Mouse (Mus musculus) 3134 (cell line): ENCODE measurements around the gene Mrps33.

Experiments
- DNase-seq: peaks from one replicate; pipeline ENCODE4 v3.0.0-alpha.2; 2011; ENCODE audit warnings: low spot score; ENCODE audit not compliant: insufficient read length; ENCODE audit errors: extremely low read depth

Mrps33 gene

DNA sequence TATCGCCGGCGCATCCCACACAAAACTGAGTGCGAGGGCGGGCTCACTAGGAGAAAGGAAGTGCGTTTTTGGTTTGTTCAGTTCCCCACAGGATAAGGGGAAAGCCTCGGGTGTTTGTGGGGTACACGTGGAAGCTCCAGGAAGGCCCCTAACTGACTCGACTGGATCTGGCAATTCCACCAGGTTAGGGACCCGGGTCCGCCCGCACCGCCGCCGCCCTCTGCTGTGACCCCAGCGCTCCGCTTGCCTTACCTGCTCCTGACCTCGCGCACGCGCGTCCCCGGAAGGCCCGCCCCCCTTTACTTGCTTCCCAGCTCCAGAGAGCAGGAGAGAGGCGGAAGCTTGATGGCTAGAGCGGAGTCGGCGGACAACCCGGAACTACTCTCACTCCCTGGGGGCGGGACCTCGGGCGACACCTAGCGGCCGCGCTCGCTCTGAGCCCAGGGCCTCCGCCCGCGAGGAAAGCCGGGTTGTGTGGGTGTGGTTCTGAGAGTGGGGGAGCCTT, at the start of gene Mrps33:
Mrps33 (minus strand) TSS at position 377 of the 505 bp plus-strand sequence.
- peak; percentile 92 for DNase-seq

DNA sequence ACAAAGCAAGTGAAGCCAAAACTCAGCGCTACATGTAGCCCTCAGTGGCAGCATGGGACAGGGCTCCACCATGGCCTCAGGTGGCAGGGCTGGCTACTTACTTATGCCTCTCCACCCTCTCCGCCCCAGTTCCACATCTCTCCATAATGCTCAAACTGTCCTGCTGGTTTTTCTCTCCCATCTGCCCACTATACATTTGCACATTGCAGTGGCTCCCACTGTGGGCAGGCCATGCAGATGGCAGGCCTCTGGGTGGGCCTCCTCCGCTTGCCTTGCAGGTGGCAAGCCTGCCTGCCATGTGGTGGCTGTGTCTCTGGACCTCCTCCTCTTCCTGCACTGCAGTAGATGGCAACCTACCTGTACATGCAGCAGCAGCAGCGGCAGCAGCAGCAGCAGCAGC, 38.9 kb upstream of the Mrps33 start:
- DNase-seq = no peak

DNA sequence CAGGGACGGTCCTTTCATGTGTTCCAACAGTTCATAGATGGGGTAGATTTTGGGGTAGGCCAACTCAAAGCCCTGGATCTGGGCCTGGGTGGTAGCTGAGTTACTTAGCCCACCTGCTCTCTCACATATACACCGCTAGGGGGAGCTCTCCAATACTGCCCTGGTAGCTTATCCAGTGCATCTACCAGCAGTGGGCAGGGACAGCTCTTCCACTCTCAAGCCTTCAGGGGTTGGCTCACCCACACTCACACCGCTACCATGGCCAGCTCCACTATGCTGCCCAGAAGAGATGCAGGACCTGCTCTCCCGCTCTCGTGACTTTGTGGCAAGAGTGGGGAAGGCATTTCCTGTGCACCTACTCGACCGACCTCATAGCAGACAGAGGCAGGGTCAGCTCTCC, 38.0 kb upstream of the Mrps33 start:
- no peak for DNase-seq

DNA sequence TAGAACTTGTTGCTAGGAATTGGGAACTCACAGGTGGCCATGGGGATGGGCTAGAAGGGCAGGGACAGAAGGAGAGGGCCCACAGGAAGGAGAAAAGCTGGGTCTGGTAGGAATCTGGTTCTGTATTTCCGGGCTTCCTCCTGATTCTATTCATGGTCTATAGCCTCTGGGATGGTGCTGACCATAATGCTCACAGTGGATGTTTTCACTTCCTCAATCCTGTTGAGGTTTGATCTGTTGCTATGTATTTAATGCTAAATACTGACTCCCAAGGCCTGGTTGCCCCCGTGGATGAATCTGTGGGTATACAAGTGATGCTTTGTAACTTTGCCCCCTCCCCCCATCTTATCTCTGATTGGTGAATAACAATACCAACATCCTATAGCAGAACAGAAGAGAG, 36.8 kb upstream of the Mrps33 start:
- DNase-seq = no peak

DNA sequence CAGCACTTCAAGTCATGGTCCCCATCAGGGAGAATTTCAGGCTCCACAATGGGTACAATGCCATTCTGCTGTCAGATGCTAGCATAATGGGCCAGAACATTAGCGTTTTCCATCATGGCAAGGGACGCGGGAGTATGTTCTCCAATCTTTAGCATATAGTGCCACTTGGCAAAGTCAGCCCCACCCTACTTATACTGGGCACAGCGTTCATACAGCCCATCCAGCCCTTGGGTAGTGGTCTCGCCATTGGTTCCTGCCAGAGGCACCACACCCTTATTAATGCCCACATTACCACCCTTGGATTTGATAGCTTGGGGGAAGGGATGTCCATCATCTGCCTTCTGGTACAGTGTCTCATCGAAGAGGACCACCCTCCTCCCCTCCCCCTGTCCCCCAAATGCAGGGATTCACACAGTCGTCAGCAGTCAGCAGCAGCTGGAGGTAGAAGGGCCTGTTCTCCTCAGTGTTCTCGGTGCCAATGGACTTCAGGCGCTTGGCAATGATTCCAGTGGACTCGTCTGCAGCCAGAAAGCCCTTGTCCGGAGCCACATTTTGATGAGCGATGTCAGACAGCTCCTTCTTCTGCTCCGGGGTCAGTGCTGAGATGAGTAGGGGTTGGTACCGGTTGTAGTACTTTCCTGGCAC, 33.0 kb upstream of the Mrps33 start:
- no peak for DNase-seq

DNA sequence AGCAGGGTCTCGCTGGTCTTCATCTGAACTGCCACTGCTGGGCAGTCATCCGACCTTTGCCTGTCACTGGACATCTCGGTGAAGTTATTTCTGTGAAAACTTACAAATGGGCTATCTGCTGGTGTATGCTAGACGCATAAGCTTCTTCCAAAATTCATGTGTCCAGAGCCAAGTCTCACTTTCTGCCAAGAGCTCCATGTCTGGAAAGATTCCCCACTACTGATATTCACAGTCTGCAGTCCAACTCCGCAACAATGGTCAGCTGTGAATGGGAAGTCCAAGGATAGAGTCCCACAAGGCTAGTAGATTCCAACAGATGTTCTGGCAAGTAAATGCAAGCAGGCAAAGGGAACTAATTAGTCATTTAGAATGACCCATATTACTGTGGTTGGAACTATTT, 17.9 kb upstream of the Mrps33 start:
- DNase-seq = no peak

DNA sequence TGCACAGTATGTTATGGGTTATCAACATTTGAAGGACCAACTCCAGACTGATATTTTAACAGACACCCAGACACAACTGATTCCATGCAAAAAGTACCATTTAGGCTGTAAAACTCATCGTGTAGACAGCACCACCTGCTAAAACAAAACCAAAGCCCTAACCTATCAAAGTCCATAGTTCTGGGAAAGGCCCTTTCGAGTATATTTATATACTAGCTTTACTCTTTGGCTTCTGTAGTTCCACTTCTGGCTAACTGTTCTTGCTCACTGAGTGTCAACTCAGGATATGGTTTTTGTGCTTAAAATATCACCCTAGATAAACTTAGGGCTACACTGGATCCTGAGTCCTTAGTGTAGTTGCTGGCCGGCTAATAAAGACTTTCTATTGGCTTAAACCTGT, 10.5 kb upstream of the Mrps33 start:
- no peak for DNase-seq

DNA sequence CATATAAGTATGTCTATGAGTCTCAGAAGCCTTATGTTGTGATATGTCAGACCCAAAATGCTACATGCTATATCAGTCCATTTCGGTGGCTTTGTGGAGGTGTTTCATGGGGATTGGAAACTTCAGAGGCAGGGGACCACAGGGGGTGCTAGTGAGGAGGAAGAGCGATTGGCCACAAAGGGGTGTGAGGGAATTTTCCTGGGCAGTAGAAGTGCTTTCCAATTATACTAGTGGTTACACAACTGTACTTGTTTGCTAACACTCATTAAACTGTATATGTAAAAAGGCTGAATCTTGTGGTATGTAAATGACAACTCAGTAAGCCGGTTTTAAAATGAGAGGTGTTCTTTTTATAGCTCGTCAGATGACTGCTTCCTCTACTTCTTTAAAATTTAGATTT, 8.1 kb upstream of the Mrps33 start:
- no peak for DNase-seq

DNA sequence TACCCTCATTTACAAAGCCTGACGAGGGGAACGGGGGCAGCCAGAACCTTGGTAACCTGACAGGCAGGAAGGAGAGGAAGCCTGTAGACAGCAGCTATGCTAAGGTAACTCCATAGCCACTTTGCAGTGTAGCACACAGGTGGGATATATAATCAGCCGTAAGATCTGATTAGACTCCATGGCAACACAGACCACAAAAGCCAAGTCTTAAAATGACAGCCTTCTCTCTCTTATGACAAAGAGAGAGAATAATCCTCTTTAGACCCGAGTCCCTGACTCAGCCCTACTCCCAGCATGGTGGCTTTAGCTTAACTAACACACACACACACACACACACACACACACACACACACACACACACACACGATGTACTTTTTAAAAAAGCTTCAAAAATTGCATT, 2.3 kb downstream of the Mrps33 start:
- DNase-seq = no peak

DNA sequence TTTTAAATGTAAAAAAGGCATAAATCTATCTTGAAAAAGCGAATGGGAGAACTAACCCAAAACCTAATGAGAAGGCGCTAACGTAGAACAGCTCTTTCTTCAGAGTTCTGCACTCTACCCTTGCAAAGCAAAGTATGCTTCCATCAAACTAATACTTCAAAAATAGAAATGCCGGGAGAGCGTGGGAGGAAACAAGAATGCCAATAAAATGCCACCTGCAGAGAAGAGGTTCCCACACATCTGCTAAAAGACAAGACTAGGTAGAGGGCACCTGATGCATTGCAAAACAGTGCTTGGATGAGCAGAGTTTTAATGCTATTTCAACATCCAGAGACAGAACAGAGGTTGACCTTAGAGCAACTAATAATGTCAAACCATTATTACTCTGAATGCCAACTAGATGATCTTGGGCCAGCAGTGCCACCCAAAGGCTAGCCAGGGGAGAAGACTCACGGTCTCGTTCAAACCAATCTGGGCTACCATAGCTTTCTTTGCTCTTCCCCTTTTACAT, 3.7 kb downstream of the Mrps33 start:
- DNase-seq = no peak

DNA sequence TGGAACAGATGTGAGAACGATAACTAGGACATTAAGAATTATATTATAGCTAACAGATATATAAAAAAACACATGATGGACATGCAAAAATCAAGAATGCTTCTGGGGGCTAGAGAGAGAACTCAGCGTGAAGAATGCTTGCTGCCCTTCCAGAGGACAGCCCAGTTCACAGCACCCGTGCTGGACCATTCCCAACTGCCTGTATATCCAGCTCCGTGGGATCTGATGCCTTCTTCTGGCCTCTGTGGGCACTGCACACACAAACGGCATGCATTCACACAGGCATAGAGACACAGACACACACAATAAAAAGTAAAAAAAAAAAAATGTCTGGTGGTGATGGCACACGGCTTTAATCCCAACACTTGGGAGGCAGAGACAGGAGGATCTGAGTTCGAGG, 4.5 kb downstream of the Mrps33 start:
- DNase-seq = no peak

DNA sequence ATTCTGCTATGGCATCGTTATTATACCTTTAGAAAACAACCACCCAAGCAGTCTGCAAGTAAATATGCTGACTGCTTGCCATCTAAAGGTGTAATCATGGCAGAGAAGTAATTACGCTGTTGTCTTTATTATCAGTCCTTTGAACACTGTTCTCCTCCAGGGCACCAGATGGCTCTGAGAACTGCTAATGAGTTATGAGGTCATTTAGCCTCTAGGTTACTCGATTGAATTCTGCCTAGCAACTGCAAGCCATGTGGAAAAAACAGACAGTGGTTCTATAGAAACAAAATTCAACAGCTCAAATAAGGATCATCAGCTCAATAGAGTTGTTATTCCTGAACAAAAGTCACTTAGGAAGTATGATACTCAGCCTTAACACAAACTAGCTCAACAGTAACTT, 4.9 kb downstream of the Mrps33 start:
- DNase-seq = no peak

DNA sequence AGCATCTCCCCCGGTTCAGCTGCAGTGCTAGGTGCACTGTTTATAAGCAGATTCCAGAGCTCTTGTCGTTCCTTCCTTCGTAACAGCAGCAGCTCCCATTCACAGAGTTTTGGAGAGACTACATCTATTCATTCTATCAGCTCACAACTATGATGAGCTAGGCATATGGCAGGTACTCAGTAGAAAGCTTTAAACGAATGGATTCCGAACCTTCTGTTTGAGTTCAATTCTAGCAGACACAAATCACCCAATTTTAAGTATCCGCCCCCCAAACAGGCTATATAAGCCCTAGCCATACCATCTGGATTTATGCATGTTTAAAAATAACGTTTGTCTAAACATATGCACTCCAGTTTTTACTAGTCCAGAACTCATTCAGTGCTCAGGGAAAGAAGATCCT, 9.8 kb downstream of the Mrps33 start:
- no peak for DNase-seq

DNA sequence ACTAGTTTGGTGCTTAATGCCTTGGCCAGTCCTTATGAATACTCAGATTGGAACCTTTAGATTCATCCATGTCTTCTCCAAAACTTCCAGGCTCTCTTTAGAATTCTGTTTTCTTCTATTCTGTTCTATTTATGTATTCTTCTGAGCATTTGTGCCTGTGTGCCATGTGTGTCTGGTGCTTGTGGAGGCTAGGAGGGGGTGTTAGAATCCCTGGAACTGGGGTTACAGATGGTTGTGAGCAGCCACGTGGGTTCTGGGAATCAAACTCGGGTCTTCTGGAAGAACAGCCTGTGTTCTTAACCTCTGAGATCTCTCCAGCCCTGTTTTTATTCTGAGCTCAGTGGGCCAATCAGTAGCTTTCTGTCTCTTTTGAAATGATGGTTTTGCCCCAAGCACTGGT, 13.7 kb downstream of the Mrps33 start:
- DNase-seq = no peak

DNA sequence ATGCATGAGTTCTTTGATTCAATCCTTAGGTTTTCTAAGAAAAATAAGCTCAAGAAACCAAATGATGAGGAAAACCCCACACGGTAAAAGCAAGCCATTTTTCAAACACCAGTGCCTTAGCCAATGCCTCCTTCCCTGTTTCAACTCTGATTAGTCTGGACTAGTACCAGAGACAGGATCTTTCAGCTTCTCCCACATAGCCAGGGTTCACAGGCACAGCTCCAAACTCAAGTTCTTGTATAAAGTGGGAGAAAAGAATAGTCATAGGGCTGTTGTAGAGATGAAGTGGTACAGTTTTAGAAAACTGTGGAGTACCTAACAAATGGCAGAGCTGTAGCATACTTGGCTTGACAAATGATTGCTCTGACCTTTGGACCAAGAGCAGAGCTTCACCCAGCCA, 14.6 kb downstream of the Mrps33 start:
- no peak for DNase-seq

DNA sequence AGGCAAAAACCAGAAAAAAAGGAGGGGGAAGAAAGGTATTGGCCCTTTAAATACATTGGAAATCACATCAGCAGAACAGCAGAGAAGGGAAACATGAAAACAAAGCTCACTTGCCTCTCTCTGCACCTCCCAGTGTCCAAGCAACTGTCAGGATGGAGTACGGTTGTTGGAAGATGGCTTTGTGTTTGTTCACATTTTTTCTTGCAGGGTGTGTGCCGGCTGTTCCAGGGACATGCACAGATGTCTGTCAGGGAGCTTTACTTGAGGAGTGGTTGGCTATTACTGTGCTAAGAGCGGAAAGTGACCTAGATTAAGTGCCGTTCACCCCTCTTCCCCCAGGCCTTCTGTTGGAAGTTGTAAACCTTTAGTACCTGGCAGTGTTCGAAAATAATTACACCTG, 19.0 kb downstream of the Mrps33 start:
- DNase-seq = no peak

DNA sequence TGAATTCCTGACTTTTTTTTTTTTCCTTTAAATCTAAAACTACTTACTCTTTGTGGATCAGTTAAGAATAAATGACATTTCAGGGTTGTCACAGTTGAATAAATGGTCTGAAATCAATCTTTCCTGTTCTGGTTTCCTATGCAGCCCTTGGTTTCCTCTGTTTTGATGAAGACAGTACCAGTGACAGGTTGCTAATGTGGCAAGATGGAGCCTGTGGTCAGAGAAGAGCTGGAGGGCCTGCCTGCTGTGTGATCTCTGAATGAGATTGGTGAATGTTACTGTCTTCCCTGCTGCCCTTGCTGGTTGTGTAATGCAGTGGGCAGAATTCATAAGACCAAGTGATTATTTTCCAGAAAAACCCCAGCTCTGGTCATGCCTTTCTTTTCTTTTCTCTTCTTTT, 22.4 kb downstream of the Mrps33 start:
- no peak for DNase-seq

DNA sequence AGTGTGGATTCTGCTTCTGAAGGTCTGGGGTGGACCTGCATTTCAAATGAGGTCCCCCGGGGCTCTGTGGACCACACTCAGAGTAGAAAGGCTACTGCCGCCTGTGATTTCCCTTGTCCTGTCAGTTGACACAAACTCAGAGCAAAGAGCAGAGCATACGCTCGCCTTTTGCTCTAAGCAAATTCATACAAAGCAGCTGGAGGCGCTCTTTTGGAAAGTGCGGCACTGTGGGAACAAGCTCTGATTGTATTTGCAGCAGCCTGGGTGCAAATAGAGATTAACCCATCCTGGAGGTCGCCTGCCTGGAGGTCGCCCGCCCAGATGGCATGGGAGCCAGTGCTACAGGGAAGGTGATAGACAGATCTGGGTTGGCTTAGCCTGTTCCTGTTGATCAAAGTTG, 23.0 kb downstream of the Mrps33 start:
- no peak for DNase-seq

DNA sequence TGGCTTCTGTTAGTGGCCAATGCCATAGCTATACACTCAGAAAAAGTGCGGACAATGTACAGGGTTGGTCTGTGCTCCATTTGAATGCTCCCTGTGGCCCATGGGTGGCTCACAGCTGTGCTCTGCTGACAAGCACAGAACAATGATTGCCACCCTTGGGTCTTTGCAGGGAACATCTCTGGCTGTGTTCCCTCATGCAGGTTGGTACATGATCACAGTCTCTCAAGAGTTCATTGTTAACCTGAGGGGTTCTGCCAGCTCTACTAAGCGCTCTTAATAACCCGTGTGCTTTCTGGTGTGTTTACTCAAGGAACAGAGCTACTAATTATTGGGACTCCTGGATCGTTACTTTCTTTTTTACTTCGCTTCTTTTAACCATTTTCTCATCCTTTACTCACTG, 24.8 kb downstream of the Mrps33 start:
- DNase-seq = no peak

DNA sequence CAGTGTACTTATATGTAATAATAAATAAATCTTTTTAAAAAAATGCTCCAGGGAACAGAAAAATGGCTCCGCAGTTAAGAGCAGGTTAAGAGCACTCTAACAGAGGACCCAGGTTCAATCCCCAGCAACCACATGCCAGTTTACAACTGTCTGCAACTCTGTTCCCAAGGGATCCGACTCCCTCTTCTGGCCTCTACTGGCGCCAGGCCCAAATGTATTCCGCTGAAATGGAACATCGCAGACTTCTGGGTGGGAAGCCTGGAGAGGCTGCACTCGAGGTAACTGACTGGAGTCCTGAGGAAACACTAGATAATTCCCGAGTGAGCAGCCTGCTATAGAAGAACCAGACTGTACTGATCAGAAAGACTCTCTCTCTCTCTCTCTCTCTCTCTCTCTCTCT, 27.3 kb downstream of the Mrps33 start:
- DNase-seq = no peak

DNA sequence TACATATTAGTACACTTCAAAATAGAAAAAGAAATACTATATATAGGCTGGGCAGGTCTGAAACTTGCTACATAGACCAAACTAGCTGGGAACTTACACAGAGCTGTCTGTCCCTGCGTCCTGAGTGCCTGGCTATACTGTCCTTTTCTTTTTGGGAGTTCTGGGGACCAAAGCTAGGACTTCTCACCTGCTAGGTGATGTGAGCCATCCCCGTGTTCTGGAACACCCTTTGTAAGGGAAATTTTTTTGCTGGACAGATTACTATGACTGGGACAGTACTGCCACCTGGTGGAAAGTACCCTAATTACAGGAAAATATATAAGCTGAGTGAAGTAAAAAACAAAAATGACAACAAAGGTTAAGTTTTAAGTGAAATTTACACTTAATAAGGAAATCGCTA, 28.2 kb downstream of the Mrps33 start:
- peak; percentile 7 for DNase-seq

DNA sequence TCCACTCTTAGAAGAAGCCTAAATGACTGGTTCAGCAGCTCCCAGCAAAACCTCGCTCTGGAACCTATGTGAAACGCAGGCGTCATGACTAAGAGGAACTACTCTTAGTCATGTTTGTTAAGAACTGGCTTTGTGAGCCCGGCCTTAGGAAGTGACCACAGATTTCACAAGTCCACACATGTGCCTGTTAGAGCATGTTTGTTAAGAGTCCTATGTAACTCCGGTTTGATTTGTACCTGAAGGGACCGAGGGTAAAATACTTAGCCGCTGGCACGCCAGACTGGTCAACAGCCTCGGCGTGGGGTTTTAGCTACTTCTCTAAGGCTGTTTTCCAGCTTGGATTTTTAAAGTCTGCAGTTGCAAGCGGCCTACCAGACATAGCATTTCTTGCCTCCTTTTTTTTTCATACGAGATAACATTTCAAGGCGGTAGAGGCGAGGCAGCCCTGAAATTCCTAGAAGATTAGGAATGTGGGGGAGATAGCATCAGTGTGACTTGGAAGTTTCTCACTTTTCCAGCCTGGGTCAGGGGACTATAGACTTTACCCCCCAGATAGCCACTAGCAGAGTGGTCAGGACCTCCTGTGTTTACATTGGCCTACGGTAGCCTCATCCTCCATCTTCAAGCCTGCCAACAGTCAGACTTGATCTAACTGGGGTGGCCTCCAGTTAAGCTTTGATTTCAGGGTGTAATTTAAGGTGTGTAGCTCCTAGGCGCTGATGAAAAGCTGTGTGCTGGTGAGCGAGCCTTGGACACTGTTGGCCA, 28.8 kb downstream of the Mrps33 start:
- no peak for DNase-seq
